Mouse (Mus musculus) limb, embryonic 14.5 days (tissue): ENCODE data around the gene Tob2. TPM values are rescaled to one million over a fixed set of nuclear protein-coding genes. Genes with fewer than 3 reads are reported as not detected.

ENCODE experiments used
- ATAC-seq: fragments of 200-750 bp; cut with Nextera tagmentation; 2 replicates; pipeline ENCODE4 v1.8.0; 2017; ENCODE audit warnings: low read depth, moderate number of reproducible peaks, moderate TSS enrichment; ENCODE audit not compliant: low FRiP score
- DNase-seq: peaks from one replicate; pipeline ENCODE4 v3.0.0-alpha.2; 2015; ENCODE audit warnings: low spot score
- H3K27ac ChIP-seq: fragments of 300-500 bp; sonication (generic); replicated peaks from 2 replicates; pipeline ENCODE4 v1.5.1; 2014; ENCODE audit warnings: low read depth, mild to moderate bottlenecking, low read length, moderate library complexity, mixed read lengths
- H3K27me3 ChIP-seq: fragments of 300-500 bp; sonication (generic); 2 replicates; pipeline ENCODE4 v1.6.1; 2014; ENCODE audit warnings: low read length, mixed read lengths; ENCODE audit not compliant: control insufficient read depth, insufficient read depth
- H3K36me3 ChIP-seq: fragments of 300-500 bp; sonication (generic); 2 replicates; pipeline ENCODE4 v1.6.1; 2014; ENCODE audit warnings: mild to moderate bottlenecking, low read length, moderate library complexity, mixed read lengths; ENCODE audit not compliant: control insufficient read depth, insufficient read depth
- H3K4me1 ChIP-seq: fragments of 300-500 bp; sonication (generic); 2 replicates; pipeline ENCODE4 v1.6.1; 2014; ENCODE audit warnings: antibody characterized with exemption, low read length, mixed read lengths; ENCODE audit not compliant: control insufficient read depth, insufficient read depth
- H3K4me2 ChIP-seq: fragments of 300-500 bp; sonication (generic); replicated peaks from 2 replicates; pipeline ENCODE4 v1.6.1; 2014; ENCODE audit warnings: low read depth, mild to moderate bottlenecking, low read length, moderate library complexity; ENCODE audit not compliant: severe bottlenecking
- H3K4me3 ChIP-seq: fragments of 300-500 bp; sonication (generic); replicated peaks from 2 replicates; pipeline ENCODE4 v1.5.1; 2014; ENCODE audit warnings: low read length
- H3K9ac ChIP-seq: fragments of 300-500 bp; sonication (generic); 2 replicates; pipeline ENCODE4 v1.6.1; 2014; ENCODE audit warnings: mild to moderate bottlenecking, low read depth, low read length, moderate library complexity; ENCODE audit not compliant: severe bottlenecking
- H3K9me3 ChIP-seq: fragments of 300-500 bp; sonication (generic); 2 replicates; pipeline ENCODE4 v1.6.1; 2016; ENCODE audit warnings: low read length; ENCODE audit not compliant: control insufficient read depth
- POLR2A ChIP-seq: fragments of 200-500 bp; IDR thresholded peaks from 2 replicates; pipeline ENCODE4 v1.8.0; 2012; ENCODE audit warnings: inconsistent platforms, mild to moderate bottlenecking, moderate library complexity, borderline replicate concordance; ENCODE audit not compliant: insufficient read depth, insufficient read length; ENCODE audit errors: extremely low read depth
- WGBS: fragments of 180-500 bp; shearing (Covaris S2); extraction: QIAGEN DNeasy Blood & Tissue Kit; methylation state at CpG from one replicate; pipeline ENCODE4 v1.1.7; 2014; 5-methylcytosine and 5-hydroxymethylcytosine counted together
- polyA plus RNA-seq, 2 experiments: library from polyadenylated mRNA; depleted of rRNA in 1 of 2; stranded (reverse) in 1 of 2; unstranded in 1 of 2; fragments of >200 nt; fragmentation: Nextera tagmentation in 1 of 2; extraction: Ambion mirVana in 1 of 2; gene quantifications; 2 replicates each; pipeline versions ENCODE4 v1.2.1 to v1.2.3; 2012 to 2014

Gene Tob2
- polyA plus RNA-seq, 2 experiments: 23.4 to 28.1 TPM

GRCm38 (mm10) chr15:81872262-81873136 is 13.9 kb upstream of the Tob2 start, which contains the start of gene Aco2:
TSS of gene Aco2 (plus strand) at chr15:81872309.
- peak; percentile 93 for ATAC-seq
- peaks cover 5% of the 10 kb centered on the region for H3K4me1 ChIP-seq
- TF ChIP-seq POLR2A: no peak
- H3K27me3 ChIP-seq: no peaks in the 10 kb centered on the region
- H3K27ac ChIP-seq: peak within 1 kb of the TSS; percentile 97
- DNase-seq: peak; percentile 99
- peak within 1 kb of the TSS; percentile 99 for H3K4me3 ChIP-seq
- peak within 1 kb of the TSS; percentile 83 for H3K9ac ChIP-seq
- no peaks in the 10 kb centered on the region for H3K9me3 ChIP-seq
- WGBS: under 1% methylated on average over 53 of the region's 53 CpGs
- peaks cover 33% of the 10 kb centered on the region for H3K36me3 ChIP-seq
- H3K4me2 ChIP-seq: peak within 1 kb of the TSS; percentile 81

GRCm38 (mm10) chr15:81871604-81872261 is 13.1 kb upstream of the Tob2 start, which contains the start of gene Phf5a:
TSS of gene Phf5a (minus strand) at chr15:81871911.
- peak; percentile 52; the same call in 1 of the 2 replicates for TF ChIP-seq POLR2A
- ATAC-seq (peak; percentile 94), DNase-seq (peak; percentile 98)
- H3K9ac ChIP-seq: peak within 1 kb of the TSS; percentile 83
- H3K27me3 ChIP-seq: no peaks in the 10 kb centered on the region
- no peaks in the 10 kb centered on the region for H3K9me3 ChIP-seq
- peak within 1 kb of the TSS; percentile 81 for H3K4me2 ChIP-seq
- under 1% methylated on average over 30 of the region's 30 CpGs for WGBS
- H3K4me1 ChIP-seq: peaks cover 5% of the 10 kb centered on the region
- peak within 1 kb of the TSS; percentile 99 for H3K4me3 ChIP-seq
- H3K27ac ChIP-seq: peak within 1 kb of the TSS; percentile 97
- H3K36me3 ChIP-seq: peaks cover 41% of the 10 kb centered on the region

DNA sequence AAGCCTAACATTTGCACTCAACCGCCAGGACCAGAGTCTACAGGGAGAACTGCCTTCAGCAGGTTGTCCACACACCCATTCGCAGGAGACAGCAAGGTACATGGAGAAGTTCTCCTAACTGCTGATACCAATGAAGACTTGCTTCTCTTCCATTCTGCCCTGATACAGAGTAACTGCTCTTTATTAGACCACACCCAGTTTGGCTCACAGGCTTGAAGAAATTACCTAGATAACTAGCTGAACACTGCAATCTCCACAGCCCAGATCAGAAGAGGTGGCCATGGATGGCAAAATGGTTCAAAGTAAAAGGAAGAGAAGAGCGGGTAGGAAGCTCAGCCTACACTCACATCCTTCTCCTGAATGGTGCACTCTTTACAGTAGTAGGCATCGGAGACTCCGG is 11.4 kb upstream of the Tob2 start:
- H3K36me3 ChIP-seq: peaks cover 57% of the 10 kb centered on the region
- H3K9me3 ChIP-seq: no peaks in the 10 kb centered on the region
- no peak for ATAC-seq

GRCm38 (mm10) chr15:81864238-81864637 is 5.6 kb upstream of the Tob2 start:
- no peak overlapping the region for H3K4me3 ChIP-seq
- no peaks in the 10 kb centered on the region for H3K9me3 ChIP-seq
- WGBS: 88% methylated on average over 7 of the region's 7 CpGs
- no peak for TF ChIP-seq POLR2A
- H3K4me2 ChIP-seq: no peak overlapping the region
- ATAC-seq: no peak
- H3K27ac ChIP-seq: no peak overlapping the region
- DNase-seq: no peak
- H3K9ac ChIP-seq: no peak overlapping the region
- peaks cover 51% of the 10 kb centered on the region for H3K36me3 ChIP-seq
- H3K4me1 ChIP-seq: no peaks in the 10 kb centered on the region
- H3K27me3 ChIP-seq: no peaks in the 10 kb centered on the region

More for the DNA sequence above, 11.4 kb upstream of the Tob2 start:
- no peak overlapping the region for H3K4me3 ChIP-seq
- H3K9ac ChIP-seq: no peak overlapping the region
- no peak overlapping the region for H3K4me2 ChIP-seq
- DNase-seq: no peak
- WGBS: 97% methylated on average over 5 of the region's 5 CpGs
- H3K4me1 ChIP-seq: peaks cover 5% of the 10 kb centered on the region
- no peak overlapping the region for H3K27ac ChIP-seq
- no peaks in the 10 kb centered on the region for H3K27me3 ChIP-seq
- TF ChIP-seq POLR2A: no peak

- peak overlapping the region; percentile 95 for H3K4me2 ChIP-seq
- 33% methylated on average over 8 of the region's 8 CpGs for WGBS
Observed at GRCm38 (mm10) chr15:81860471-81861135, 2.0 kb upstream of the Tob2 start.

More at GRCm38 (mm10) chr15:81860471-81861135, 2.0 kb upstream of the Tob2 start:
- Histone ChIP-seq H3K27ac (peak overlapping the region; percentile 95), H3K36me3 (peaks cover 16% of the 10 kb centered on the region), H3K4me1 (no peaks in the 10 kb centered on the region), H3K27me3 (no peaks in the 10 kb centered on the region), H3K9me3 (no peaks in the 10 kb centered on the region), H3K9ac (no peak overlapping the region), H3K4me3 (peak overlapping the region; percentile 95; the same call in 1 of the 2 replicates)
- TF ChIP-seq POLR2A: no peak
- ATAC-seq (no peak), DNase-seq (no peak)
